Mouse (Mus musculus) G1E-ER4 (cell line): ENCODE measurements around the gene Lcn3. TPM values are rescaled to one million over a fixed set of nuclear protein-coding genes. Genes with fewer than 3 reads are reported as not detected.
"Not testable (repeated sequence)": the region's sequence is repeated elsewhere in the genome, so short reads cannot be mapped to it uniquely, and the experiment has no call there.

Experiments used
- GATA1 ChIP-seq: IDR thresholded peaks from one replicate; pipeline ENCODE4 v1.8.0; 2012; ENCODE audit warnings: low read length, inconsistent platforms
- polyA plus RNA-seq: library from polyadenylated mRNA; stranded (reverse); fragments of >175 nt; gene quantifications from 2 replicates; pipeline ENCODE4 v1.2.3, GENCODE M21; 2012

Gene Lcn3
- not detected in 2 replicates for polyA plus RNA-seq

- no peak for TF ChIP-seq GATA1
These were observed at the start of gene Lcn3 for GRCm38 (mm10) chr2:25765269-25765668. Lcn3 (plus strand) TSS chr2:25765569.

GRCm38 (mm10) chr2:25717222-25717621 is 48.1 kb upstream of the Lcn3 start:
- TF ChIP-seq GATA1, result no peak

GRCm38 (mm10) chr2:25733199-25733930 is 32.0 kb upstream of the Lcn3 start:
- no peak for TF ChIP-seq GATA1

- not testable (repeated sequence) for TF ChIP-seq GATA1
These were observed 28.7 kb upstream of the Lcn3 start, which contains the start of gene Obp2b for GRCm38 (mm10) chr2:25736709-25737108. Obp2b (plus strand) TSS chr2:25737009.

- no peak for TF ChIP-seq GATA1
These were observed 23.7 kb upstream of the Lcn3 start for GRCm38 (mm10) chr2:25741671-25742070.

GRCm38 (mm10) chr2:25754201-25754600 is 11.2 kb upstream of the Lcn3 start:
- no peak for TF ChIP-seq GATA1

- no peak for TF ChIP-seq GATA1
These were observed 7.2 kb upstream of the Lcn3 start for GRCm38 (mm10) chr2:25758064-25758625.

GRCm38 (mm10) chr2:25767764-25768163 is 2.4 kb downstream of the Lcn3 start:
- TF ChIP-seq GATA1, result no peak

- TF ChIP-seq GATA1, result no peak
These were observed 8.1 kb downstream of the Lcn3 start for GRCm38 (mm10) chr2:25773507-25773906.

GRCm38 (mm10) chr2:25774640-25775039 is 9.3 kb downstream of the Lcn3 start:
- no peak for TF ChIP-seq GATA1

- TF ChIP-seq GATA1, result no peak
These were observed 10.6 kb downstream of the Lcn3 start for GRCm38 (mm10) chr2:25775991-25776390.

GRCm38 (mm10) chr2:25776717-25777116 is 11.3 kb downstream of the Lcn3 start, which contains the start of gene Lcn11:
Lcn11 (plus strand) TSS chr2:25777017.
- TF ChIP-seq GATA1, result no peak

- no peak for TF ChIP-seq GATA1
These were observed 13.7 kb downstream of the Lcn3 start for GRCm38 (mm10) chr2:25779076-25779475.

- TF ChIP-seq GATA1, result no peak
These were observed 15.6 kb downstream of the Lcn3 start for GRCm38 (mm10) chr2:25780921-25781320.

GRCm38 (mm10) chr2:25781957-25782356 is 16.6 kb downstream of the Lcn3 start, which contains the start of gene Gm13539:
Gm13539 (plus strand) TSS chr2:25782257.
- no peak for TF ChIP-seq GATA1

GRCm38 (mm10) chr2:25785573-25786322 is 20.4 kb downstream of the Lcn3 start:
- TF ChIP-seq GATA1, result no peak
